Mouse (Mus musculus): ENCODE measurements around the gene Ppp6r3. TPM values are rescaled to one million over a fixed set of nuclear protein-coding genes. Genes with fewer than 3 reads are reported as not detected.
A peak's percentile ranks its signal among the peaks of the same experiment; 100 is the strongest.

Ppp6r3 gene
- total RNA-seq, 2 experiments from 2014 or later, result 73.8 to 81.5 TPM

DNA sequence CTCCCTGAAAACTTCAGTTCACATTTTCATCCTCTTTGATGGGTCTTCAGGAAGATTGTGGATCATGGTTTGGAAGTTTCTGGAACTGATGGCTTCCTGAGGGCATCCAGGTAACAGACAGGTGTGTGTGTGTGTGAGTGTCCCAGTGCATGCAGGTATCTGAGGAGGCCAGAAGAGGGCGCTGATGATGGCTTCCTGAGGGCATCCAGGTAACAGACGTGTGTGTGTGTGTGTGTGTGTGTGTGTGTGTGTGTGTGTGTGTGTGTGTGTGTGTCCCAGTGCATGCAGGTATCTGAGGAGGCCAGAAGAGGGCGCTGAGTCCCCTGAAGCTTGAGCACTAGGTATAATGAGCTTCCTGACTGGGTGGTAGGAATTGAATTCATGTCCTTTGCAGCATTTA is 128.2 kb downstream of the Ppp6r3 start:
- DNase-seq (ENCODE audit: low spot score in 2 of 2), result no peak
- intact Hi-C loops (cut with DNase I), result loop anchor here (10.0 kb wide), 1 partner anchor 133 kb away; no protein-coding TSS in a partner anchor

DNA sequence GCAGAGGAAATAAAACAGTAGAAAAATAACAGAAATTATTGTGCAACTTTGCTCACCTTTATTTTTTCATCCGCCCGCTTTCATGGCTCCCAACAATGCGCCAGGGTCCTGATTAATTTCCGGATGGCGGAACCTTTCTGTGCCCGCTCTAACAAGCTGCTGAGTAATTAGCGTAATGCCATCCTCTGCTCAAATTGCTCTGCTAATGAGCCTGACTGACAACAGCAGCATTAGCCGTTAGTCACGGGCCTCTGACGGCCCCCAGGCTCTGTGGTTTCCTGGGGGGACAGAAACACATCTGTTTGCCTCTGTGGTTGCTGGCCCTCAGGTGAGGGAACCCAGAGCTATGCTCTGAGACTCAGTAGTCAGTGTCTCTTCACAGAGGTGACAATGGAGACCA is 134.5 kb downstream of the Ppp6r3 start:
- no peak for DNase-seq (ENCODE audit: low spot score in 2 of 2)
- intact Hi-C loops (cut with DNase I), result loop anchor here (10.0 kb wide), 1 partner anchor 126 kb away; no protein-coding TSS in a partner anchor

- no peak for DNase-seq (ENCODE audit: low spot score in 2 of 2)
- intact Hi-C loops (cut with DNase I), result loop anchor here (10.0 kb wide), 1 partner anchor 126 kb away; no protein-coding TSS in a partner anchor
Observed at GRCm38 (mm10) chr19:3440667-3441066, 134.9 kb downstream of the Ppp6r3 start.

GRCm38 (mm10) chr19:3437980-3438379 is 137.6 kb downstream of the Ppp6r3 start:
- intact Hi-C loops (cut with DNase I), result no loop called here
- no peak for DNase-seq (ENCODE audit: low spot score in 2 of 2)

- DNase-seq (ENCODE audit: low spot score in 2 of 2), result no peak
- intact Hi-C loops (cut with DNase I), result no loop called here
Observed at GRCm38 (mm10) chr19:3436840-3437239, 138.7 kb downstream of the Ppp6r3 start.

DNA sequence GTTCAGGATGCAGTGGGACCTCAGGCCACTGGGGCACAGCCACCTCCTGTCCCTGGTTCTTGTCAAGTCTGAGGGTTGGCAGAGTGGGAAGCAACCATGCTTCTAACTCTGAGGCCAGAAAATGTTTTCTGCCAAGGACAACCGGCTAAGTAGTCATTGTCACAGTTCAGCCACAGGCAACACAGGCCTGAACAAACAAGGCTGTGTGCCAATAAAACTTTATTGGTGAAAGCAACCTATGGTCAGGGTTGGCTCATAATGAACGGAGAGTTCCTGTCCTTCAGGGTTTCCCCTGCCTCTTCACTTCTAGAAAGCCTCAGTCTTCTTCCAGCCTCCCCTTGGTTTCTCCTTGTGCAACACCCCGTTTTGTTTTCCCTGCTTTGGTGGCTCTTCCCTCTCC is 139.7 kb downstream of the Ppp6r3 start:
- intact Hi-C loops (cut with DNase I), result no loop called here
- DNase-seq (ENCODE audit: low spot score in 2 of 2), result no peak

GRCm38 (mm10) chr19:3434641-3435040 is 140.9 kb downstream of the Ppp6r3 start:
- intact Hi-C loops (cut with DNase I), result no loop called here

GRCm38 (mm10) chr19:3434124-3434523 is 141.4 kb downstream of the Ppp6r3 start:
- DNase-seq (ENCODE audit: low spot score in 2 of 2), result no peak
- intact Hi-C loops (cut with DNase I), result no loop called here

More at GRCm38 (mm10) chr19:3434641-3435040, 140.9 kb downstream of the Ppp6r3 start:
- no peak for DNase-seq (ENCODE audit: low spot score in 2 of 2)

GRCm38 (mm10) chr19:3431969-3432368 is 143.6 kb downstream of the Ppp6r3 start:
- no peak for DNase-seq (ENCODE audit: low spot score in 2 of 2)
- intact Hi-C loops (cut with DNase I), result no loop called here

DNA sequence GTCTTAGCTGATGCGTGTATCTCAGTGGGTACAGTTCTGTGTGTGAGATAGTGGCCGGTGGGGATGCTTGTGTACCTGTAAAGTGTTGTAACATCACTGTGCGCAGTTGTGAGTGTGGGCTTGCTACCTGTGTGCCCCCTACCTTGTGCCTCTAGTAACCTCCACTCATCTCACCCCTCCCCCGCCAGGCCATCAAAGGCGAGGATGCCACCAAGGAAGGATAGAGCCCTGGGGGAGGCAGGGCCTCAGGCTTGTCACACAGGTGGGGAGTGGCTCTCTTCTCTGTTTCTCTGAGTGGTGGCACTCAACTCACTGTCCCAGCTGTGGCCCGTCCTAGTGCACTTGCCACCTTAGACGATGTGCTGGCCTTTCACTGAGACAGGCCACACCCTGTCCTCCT is 144.5 kb downstream of the Ppp6r3 start:
- no peak for DNase-seq (ENCODE audit: low spot score in 2 of 2)
- intact Hi-C loops (cut with DNase I), result no loop called here

- no peak for DNase-seq (ENCODE audit: low spot score in 2 of 2)
Observed at GRCm38 (mm10) chr19:3429156-3429816, 146.3 kb downstream of the Ppp6r3 start.

GRCm38 (mm10) chr19:3428057-3428830 is 147.3 kb downstream of the Ppp6r3 start:
- no peak for DNase-seq (ENCODE audit: low spot score in 2 of 2)

More at GRCm38 (mm10) chr19:3429156-3429816, 146.3 kb downstream of the Ppp6r3 start:
- intact Hi-C loops (cut with DNase I), result no loop called here

GRCm38 (mm10) chr19:3424214-3424613 is 151.3 kb downstream of the Ppp6r3 start:
- DNase-seq (ENCODE audit: low spot score in 2 of 2), result no peak
- intact Hi-C loops (cut with DNase I), result no loop called here

More at GRCm38 (mm10) chr19:3428057-3428830, 147.3 kb downstream of the Ppp6r3 start:
- intact Hi-C loops (cut with DNase I), result no loop called here

DNA sequence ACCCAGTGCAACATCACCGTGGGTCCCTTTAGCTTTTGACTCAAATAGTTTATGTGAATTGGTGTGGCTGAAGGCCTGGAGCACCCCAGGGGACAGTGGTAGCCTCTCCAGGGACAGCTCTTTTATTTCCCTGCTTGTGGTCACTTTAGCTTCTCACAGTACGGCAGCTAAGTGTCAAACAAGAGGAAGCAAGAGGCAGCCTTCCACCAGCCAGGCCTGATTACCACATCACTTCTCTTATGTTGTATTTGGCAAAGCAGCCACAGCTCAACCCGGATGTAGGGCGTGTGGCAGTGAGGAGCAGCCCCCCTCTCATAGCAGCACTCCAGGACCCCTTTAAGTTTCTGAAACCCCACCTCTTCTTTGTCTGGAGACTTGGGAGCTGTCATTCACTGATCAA is 152.6 kb downstream of the Ppp6r3 start:
- intact Hi-C loops (cut with DNase I), result no loop called here
- no peak for DNase-seq (ENCODE audit: low spot score in 2 of 2)

- no peak for DNase-seq (ENCODE audit: low spot score in 2 of 2)
- intact Hi-C loops (cut with DNase I), result no loop called here
Observed at GRCm38 (mm10) chr19:3422488-3422887, 153.1 kb downstream of the Ppp6r3 start.

- intact Hi-C loops (cut with DNase I), result no loop called here
- DNase-seq (ENCODE audit: low spot score in 2 of 2), result peak; percentile 28 to 55
Observed at GRCm38 (mm10) chr19:3419251-3419650, 156.3 kb downstream of the Ppp6r3 start.

DNA sequence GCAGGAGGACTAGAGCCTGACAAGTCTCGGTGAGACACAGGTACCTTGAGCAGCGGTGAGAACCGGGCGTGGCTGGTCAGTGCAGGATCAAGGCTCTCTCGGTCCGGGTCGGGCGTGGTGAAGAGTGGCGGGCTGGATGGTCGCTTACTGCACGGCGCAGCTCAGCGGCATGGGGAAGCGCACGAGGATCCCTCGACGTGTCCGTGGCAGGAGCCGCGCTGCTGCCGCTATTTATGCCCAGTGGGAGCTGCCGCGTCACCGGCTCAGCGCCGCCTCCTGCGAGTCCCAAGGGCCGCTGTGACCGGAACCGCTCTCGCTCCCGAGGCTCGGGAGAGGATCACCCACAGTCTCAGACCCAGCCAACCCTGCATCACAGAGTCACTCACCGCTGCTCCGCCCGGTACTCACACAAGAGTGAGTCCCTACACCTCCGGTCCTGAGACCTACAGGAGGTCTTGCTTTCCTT is 161.2 kb downstream of the Ppp6r3 start, which contains the start of gene Gal:
TSS of gene Gal (minus strand) at position 277 of the 466 bp plus-strand sequence.
- DNase-seq (ENCODE audit: low spot score in 2 of 2), result no peak
- intact Hi-C loops (cut with DNase I), result no loop called here

- intact Hi-C loops (cut with DNase I), result no loop called here
- no peak for DNase-seq (ENCODE audit: low spot score in 2 of 2)
Observed at GRCm38 (mm10) chr19:3405531-3406281, 169.8 kb downstream of the Ppp6r3 start.

All from left cerebral cortex, postnatal 36 days (tissue).